Mouse (Mus musculus) small intestine, adult 2 months (tissue): ENCODE measurements around the gene Slc35e3. TPM values are rescaled to one million over a fixed set of nuclear protein-coding genes. Genes with fewer than 3 reads are reported as not detected.

Source experiments
- H3K27ac ChIP-seq: fragments of 200-500 bp; 2 replicates; pipeline ENCODE4 v1.5.1; 2012; ENCODE audit warnings: low read depth, low read length, control low read depth, inconsistent platforms; ENCODE audit not compliant: insufficient read depth
- H3K27me3 ChIP-seq: fragments of 200-500 bp; 2 replicates; pipeline ENCODE4 v1.6.1; 2012; ENCODE audit warnings: mild to moderate bottlenecking, moderate library complexity, low read length, inconsistent platforms; ENCODE audit not compliant: control insufficient read depth, insufficient read depth
- H3K36me3 ChIP-seq: fragments of 200-500 bp; 2 replicates; pipeline ENCODE4 v1.6.1; 2012; ENCODE audit warnings: mild to moderate bottlenecking, low read length, control low read depth, inconsistent platforms; ENCODE audit not compliant: control insufficient read depth, insufficient read depth
- H3K4me1 ChIP-seq: fragments of 200-500 bp; 2 replicates; pipeline ENCODE4 v1.6.1; 2012; ENCODE audit warnings: low read length, inconsistent platforms, mixed read lengths; ENCODE audit not compliant: control insufficient read depth, insufficient read depth, insufficient read length
- H3K4me3 ChIP-seq: fragments of 200-500 bp; 2 replicates; pipeline ENCODE4 v1.5.1; 2012; ENCODE audit warnings: low read depth, mild to moderate bottlenecking, control low read depth, inconsistent platforms, low read length, moderate library complexity
- CTCF ChIP-seq: fragments of 200-500 bp; IDR thresholded peaks from 2 replicates; pipeline ENCODE4 v1.5.1; 2012; ENCODE audit warnings: low read depth, mild to moderate bottlenecking, control low read depth, inconsistent platforms, low read length, moderate library complexity, mixed read lengths; ENCODE audit not compliant: insufficient replicate concordance, insufficient read length; ENCODE audit errors: extremely low read depth
- POLR2A ChIP-seq: fragments of 200-500 bp; IDR thresholded peaks from 2 replicates; pipeline ENCODE4 v1.6.1; 2012; ENCODE audit warnings: low read depth, mild to moderate bottlenecking, control low read depth, inconsistent platforms, low read length, moderate library complexity
- WGBS: fragments of 180-500 bp; shearing (Covaris S2); methylation state at CpG from one replicate; pipeline ENCODE4 v1.1.7; 2018; 5-methylcytosine and 5-hydroxymethylcytosine counted together
- polyA plus RNA-seq: library from polyadenylated mRNA; depleted of rRNA; stranded (reverse); fragments of >200 nt; gene quantifications from 2 replicates; pipeline ENCODE4 v1.2.3, GENCODE M21; 2012

The Slc35e3 gene
- polyA plus RNA-seq, 1 experiment, result 6.2 TPM

DNA sequence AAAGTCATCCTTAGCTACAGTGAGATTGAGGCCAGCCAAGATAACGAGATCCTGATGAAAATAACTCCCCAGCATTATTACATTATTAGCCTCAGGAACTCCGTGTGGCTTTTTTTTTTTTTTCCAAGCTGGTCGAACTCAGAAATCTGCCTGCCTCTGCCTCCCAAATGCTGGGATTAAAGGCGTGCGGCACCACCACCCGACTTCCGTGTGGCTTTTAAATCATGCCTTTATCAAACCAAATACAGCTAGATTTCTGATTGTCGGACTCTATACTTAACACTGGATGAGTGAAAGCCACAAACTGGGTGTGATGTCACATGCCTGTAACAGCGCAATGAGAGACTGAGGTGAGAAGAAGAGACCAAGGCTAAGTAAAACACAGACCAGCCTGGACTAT lies 33.3 kb downstream of the Slc35e3 start:
- Histone ChIP-seq H3K36me3 (peaks cover 2% of the 10 kb centered on the region; the same call in 1 of the 2 replicates), H3K27ac (no peak overlapping the region), H3K27me3 (no peaks in the 10 kb centered on the region), H3K4me1 (peaks cover 11% of the 10 kb centered on the region; the same call in 1 of the 2 replicates), H3K4me3 (no peak overlapping the region)
- TF ChIP-seq CTCF, result no peak
- TF ChIP-seq POLR2A, result no peak
- WGBS, result 88% methylated on average over 9 of the region's 9 CpGs

DNA sequence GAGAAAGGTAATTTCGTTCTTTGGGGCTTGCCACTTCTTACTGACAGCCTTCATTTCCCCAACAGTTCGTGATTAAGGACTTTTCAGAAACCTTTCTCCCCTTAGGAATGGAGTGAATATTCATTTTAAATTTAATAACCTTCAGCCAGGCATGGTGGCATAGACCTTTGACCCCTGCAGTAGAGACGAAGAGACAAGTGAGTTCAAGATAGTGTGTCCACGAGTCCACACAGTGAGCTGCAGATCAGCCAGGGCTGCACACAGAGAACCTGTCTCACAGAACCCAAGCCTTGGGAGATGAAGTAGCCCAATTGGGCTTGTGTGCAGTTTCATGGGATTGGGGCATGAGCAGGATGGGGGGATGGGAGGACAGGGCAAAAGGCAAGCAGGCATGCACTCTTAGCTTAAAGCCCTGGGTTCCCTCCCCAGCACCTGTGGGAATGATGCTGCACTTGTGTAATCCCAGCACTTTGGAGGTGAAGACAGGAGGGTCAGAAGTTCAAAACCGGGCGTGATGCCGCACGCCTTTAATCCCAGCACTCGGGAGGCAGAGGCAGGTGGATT lies 33.9 kb downstream of the Slc35e3 start:
- no peak for TF ChIP-seq POLR2A
- no peak for TF ChIP-seq CTCF
- Histone ChIP-seq H3K27ac (peak overlapping the region; percentile 51), H3K27me3 (no peaks in the 10 kb centered on the region), H3K36me3 (peaks cover 4% of the 10 kb centered on the region), H3K4me1 (peaks cover 7% of the 10 kb centered on the region; the same call in 1 of the 2 replicates), H3K4me3 (no peak overlapping the region)
- WGBS, result 70% methylated on average over 9 of the region's 9 CpGs

DNA sequence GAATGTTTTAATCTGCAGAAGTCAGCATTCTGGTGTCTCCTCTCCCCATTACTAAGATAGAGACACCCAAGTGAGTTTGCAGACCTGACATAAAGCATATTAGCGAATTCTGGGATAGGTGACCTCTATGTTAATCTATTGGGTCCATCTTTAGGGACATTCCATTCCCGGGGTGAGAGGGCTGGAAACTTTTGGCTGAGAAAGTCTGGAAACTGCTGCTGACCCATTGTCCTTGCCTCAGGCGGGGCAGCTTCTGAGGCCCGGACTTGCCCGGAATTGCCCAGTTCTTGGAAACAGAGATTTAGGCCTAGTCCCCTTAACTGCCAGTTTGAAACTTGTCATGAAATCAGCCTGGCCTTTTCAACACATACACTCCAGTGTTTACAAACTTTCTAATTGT lies 34.8 kb downstream of the Slc35e3 start:
- peaks cover 7% of the 10 kb centered on the region; the same call in 1 of the 2 replicates for H3K4me1 ChIP-seq
- peaks cover 10% of the 10 kb centered on the region for H3K36me3 ChIP-seq
- WGBS, result 58% methylated on average over 5 of the region's 5 CpGs
- no peak overlapping the region for H3K4me3 ChIP-seq
- no peaks in the 10 kb centered on the region for H3K27me3 ChIP-seq
- TF ChIP-seq CTCF (no peak), POLR2A (no peak)
- H3K27ac ChIP-seq, result peak overlapping the region; percentile 51; the same call in 1 of the 2 replicates

DNA sequence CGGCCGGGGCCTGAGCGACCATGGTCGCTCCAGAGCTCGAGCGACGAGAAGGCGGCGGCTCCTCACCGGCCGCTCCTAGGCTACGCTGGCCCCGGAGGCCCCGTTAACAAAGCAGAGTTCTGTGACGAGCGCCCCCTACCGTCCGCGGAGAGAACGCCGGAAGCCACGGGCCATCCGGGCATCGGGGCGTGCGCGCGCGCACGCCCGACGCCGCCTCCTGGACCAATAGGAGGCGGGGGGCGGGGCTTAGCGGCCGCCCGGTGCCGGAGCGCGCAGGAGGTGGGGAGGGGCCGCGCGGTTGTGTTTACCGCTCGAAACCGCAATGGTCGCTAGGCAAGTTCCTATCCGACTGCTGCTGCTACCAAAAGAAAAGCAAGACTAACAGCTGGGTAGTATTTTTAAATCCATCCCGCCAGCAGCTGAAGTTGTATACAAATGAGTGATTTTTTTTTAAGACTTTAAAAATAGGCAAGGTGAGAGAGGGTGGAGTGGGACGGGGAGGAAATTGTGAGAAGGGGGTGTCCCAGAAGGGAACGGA lies 35.5 kb downstream of the Slc35e3 start, which contains the start of gene Mdm2:
Mdm2 (minus strand) TSS at position 155 of the 538 bp plus-strand sequence.
- under 1% methylated on average over 52 of the region's 52 CpGs for WGBS
- Histone ChIP-seq H3K4me3 (peak within 1 kb of the TSS; percentile 100), H3K27ac (peak within 1 kb of the TSS; percentile 98), H3K27me3 (no peaks in the 10 kb centered on the region), H3K4me1 (peaks cover 7% of the 10 kb centered on the region; the same call in 1 of the 2 replicates), H3K36me3 (peaks cover 12% of the 10 kb centered on the region)
- peak; percentile 81 for TF ChIP-seq CTCF
- TF ChIP-seq POLR2A, result peak; percentile 94

DNA sequence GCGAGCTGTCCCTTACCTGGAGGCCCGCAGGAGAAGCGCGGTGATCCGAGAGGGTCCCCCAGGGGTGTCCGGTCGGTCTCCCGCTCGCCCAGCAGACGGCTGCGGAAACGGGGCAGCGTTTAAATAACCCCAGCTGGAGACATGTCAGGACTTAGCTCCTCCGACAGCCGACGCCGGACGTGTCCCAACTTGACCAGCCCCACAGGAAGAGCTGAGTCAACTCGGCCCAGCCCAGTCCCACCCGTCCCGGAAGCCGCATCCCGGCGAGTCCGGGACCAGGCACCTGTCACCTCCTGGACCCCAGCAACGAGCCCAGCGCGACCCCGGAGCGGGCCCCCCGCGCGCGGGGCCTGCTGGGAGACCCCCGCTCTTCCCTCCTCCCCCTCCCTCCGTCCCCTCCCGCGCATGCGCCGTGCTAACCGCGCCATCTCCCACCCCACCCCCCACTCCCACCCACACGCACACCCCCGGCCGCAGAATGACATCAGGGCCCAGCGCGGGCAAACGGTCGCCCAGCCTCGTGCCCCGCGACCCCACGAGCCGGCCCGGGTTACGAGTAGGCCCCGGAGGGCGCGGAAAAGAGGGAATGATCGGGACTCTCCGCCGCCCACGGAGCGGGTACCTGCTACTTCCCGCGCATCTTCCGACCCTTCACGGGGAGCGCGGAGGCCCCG lies 36.1 kb downstream of the Slc35e3 start:
- TF ChIP-seq POLR2A (peak; percentile 26; the same call in 1 of the 2 replicates), CTCF (no peak)
- no peaks in the 10 kb centered on the region for H3K27me3 ChIP-seq
- peak overlapping the region; percentile 98 for H3K27ac ChIP-seq
- under 1% methylated on average over 68 of the region's 71 CpGs for WGBS
- peaks cover 7% of the 10 kb centered on the region; the same call in 1 of the 2 replicates for H3K4me1 ChIP-seq
- peak overlapping the region; percentile 100 for H3K4me3 ChIP-seq
- H3K36me3 ChIP-seq, result peaks cover 18% of the 10 kb centered on the region

DNA sequence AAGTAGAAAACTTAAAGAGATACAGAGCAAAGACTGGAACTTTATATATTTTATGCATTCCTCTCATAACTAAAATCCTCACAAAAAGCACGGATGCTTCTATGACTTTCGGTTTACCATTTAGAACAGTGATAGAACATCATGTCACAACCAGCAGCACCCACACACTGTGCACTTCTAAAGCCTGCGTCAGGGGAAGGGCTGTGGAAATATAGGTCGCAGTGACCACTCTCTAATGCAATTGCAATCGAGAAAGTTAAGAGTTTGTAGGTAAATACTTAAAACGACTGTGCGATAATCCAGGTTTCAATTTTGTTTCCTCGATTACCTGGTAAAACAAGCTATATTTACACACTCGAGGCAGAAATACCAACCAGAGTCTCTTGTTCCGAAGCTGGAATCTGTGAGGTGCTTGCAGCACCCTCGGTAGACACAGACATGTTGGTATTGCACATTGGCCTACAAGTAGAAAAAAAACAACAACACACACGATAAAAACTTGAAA lies 36.8 kb downstream of the Slc35e3 start:
- TF ChIP-seq CTCF, result no peak
- Histone ChIP-seq H3K36me3 (peaks cover 23% of the 10 kb centered on the region), H3K27me3 (no peaks in the 10 kb centered on the region), H3K27ac (peak overlapping the region; percentile 65), H3K4me1 (peaks cover 7% of the 10 kb centered on the region; the same call in 1 of the 2 replicates), H3K4me3 (peak overlapping the region; percentile 100)
- WGBS, result 7% methylated on average over 12 of the region's 12 CpGs

DNA sequence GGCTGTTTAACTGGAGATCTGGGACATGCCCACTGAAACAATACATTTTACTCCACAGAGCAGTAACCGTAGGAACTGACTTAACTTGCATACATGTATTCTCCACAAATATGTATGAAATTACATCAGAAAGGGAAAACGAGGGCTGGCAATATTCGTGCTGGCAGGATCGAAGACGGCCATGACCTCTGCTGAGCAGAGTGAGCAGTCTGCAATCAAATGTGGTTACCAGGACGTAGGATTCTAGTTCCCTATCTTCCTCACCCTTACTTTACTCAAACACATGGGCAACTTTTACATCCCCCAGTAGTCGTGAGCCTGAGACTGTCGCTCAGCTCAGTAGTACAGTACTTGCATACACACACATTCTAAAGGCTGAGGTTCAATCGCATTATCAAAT lies 37.3 kb downstream of the Slc35e3 start:
- no peak for TF ChIP-seq POLR2A
- no peak for TF ChIP-seq CTCF
- 66% methylated on average over 9 of the region's 9 CpGs for WGBS
- H3K4me3 ChIP-seq, result peak overlapping the region; percentile 14; the same call in 1 of the 2 replicates

More for the DNA sequence above, 37.3 kb downstream of the Slc35e3 start:
- no peak overlapping the region for H3K27ac ChIP-seq
- peaks cover 7% of the 10 kb centered on the region; the same call in 1 of the 2 replicates for H3K4me1 ChIP-seq
- peaks cover 27% of the 10 kb centered on the region for H3K36me3 ChIP-seq
- no peaks in the 10 kb centered on the region for H3K27me3 ChIP-seq
